Mouse (Mus musculus) liver, embryonic 18 days (tissue): ENCODE results near the gene Bpifb2. TPM values are rescaled to one million over a fixed set of nuclear protein-coding genes. Genes with fewer than 3 reads are reported as not detected.

Experiments
- polyA plus RNA-seq: library from polyadenylated mRNA; depleted of rRNA; stranded (reverse); fragments of >200 nt; gene quantifications from 2 replicates; pipeline ENCODE4 v1.2.3, GENCODE M21; 2012; rRNA removed

Gene Bpifb2
- not detected in 2 replicates for polyA plus RNA-seq

DNA sequence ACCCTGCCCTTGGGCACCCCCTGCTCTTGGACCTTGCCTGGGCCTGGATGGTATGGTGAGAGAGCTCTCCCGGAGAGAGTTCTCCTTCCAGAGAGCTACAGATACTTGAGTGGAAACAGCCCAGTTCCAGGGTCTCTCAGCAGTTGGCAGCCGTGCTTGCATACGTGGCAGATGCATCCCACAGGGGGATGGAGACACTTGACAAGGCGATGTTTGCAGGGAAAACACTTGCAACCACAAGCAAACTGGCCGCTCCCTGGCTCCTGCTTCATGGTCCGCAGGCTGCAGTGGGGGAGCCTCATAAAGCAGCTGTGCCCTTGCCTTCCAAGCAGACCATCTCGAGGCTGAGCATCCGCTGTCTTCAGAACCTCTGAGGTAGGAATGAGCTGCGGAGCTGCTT is at the start of gene Bpifb2:
Gene Bpifb2, plus strand, starts transcription at position 301 of the 400 bp plus-strand sequence.

DNA sequence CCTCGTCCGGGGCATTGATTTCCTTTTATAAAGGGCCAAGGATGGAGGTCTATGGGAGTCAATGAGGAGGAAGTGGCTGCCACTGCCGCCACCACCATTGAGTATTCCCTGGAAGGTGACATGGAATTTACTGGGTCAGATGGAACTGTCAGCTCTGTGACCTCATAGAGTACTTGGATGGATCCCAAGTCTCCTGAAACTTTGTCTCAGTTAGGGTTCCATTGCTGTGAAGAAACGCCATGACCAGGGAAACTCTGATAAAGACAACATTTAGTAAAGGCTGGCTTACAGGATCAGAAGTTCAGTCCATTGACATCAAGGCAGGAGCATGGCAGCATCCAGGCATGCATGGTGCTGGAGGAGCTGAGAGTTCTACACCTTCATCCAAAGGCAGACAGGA is 3.9 kb upstream of the Bpifb2 start, which contains the start of gene Sun5:
Gene Sun5, minus strand, starts transcription at position 101 of the 400 bp plus-strand sequence.

GRCm38 (mm10) chr2:153900088-153900487 is 25.2 kb downstream of the Bpifb2 start, which contains the start of gene Bpifb6:
TSS of gene Bpifb6 (plus strand) at chr2:153900388.

DNA sequence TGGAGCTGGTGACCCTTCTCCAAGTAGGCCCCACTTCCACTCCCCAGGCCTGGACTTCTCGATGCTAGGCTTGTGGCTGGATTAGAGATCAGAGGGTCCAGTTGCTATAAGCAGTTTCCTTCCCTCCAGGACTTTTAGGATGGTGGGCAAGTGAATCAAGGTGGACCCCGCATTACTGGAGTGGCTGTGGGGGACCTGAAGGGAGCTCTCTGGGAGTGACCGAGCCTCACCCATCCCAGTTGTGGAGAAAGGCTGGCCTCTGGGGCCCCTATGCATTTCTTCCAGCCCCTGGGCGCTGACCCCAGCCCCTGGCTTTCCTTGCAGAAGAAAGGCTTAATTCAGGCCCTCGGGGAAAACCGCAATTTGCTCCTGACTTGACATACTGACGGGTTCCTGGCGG is 43.1 kb downstream of the Bpifb2 start, which contains the start of gene Bpifb3:
Gene Bpifb3, plus strand, starts transcription at position 301 of the 400 bp plus-strand sequence.

GRCm38 (mm10) chr2:153937843-153938242 is 63.0 kb downstream of the Bpifb2 start, which contains the start of gene Bpifb4:
TSS of gene Bpifb4 (plus strand) at chr2:153938212.

Other genes with a start within 250 kb of the Bpifb2 start
- 9.8 and 10.8 TPM in 2 replicates for gene Commd7, start 242.3 kb upstream of the Bpifb2 start, polyA plus RNA-seq
- 3.1 and 3.3 TPM in 2 replicates for gene Dnmt3b, start 225.6 kb upstream of the Bpifb2 start, polyA plus RNA-seq
- gene Dnmt3c, start 178.4 kb upstream of the Bpifb2 start, polyA plus RNA-seq = 0.70 and 0.77 TPM in 2 replicates
- 10.4 and 10.7 TPM in 2 replicates for gene Mapre1, start 133.8 kb upstream of the Bpifb2 start, polyA plus RNA-seq
- 0.07 TPM in 2 replicates for gene Efcab8, start 95.1 kb upstream of the Bpifb2 start, polyA plus RNA-seq
- gene Sun5, start 4.0 kb upstream of the Bpifb2 start, polyA plus RNA-seq = not detected in 2 replicates
- gene Bpifb6, start 25.3 kb downstream of the Bpifb2 start, polyA plus RNA-seq = not detected in 2 replicates
- 0.03 and 0.04 TPM in 2 replicates for gene Bpifb3, start 43.2 kb downstream of the Bpifb2 start, polyA plus RNA-seq
- gene Bpifb4, start 63.2 kb downstream of the Bpifb2 start, polyA plus RNA-seq = 0.04 TPM in 1 of 2 replicates, not detected in the other
- gene Bpifa6, start 99.9 kb downstream of the Bpifb2 start, polyA plus RNA-seq = not detected in 2 replicates
- not detected in 2 replicates for gene Bpifa2, start 133.2 kb downstream of the Bpifb2 start, polyA plus RNA-seq